8 mouse cellular contexts compared by ENCODE assay signal in genomic region chr11:94990102-94990748, GRCm38 (mm10). TPM values are rescaled to one million over a fixed set of nuclear protein-coding genes. Genes with fewer than 3 reads are reported as not detected.
DNase-seq lines count a peak whose midpoint lies in the region; ATAC-seq and TF ChIP-seq lines count a peak whose summit lies in the region.

No protein-coding gene starts in this region.

- no peaks in the 10 kb centered on the region for H3K9me3 ChIP-seq in hindbrain, embryonic 12.5 days (replicated peaks)
- H3K9me3 ChIP-seq in midbrain, embryonic 12.5 days = no peaks in the 10 kb centered on the region

- WGBS in kidney, adult 2 months = 40% methylated on average over 6 of the region's 6 CpGs
- 47% methylated on average over 6 of the region's 6 CpGs for WGBS in hindbrain, embryonic 12.5 days
- WGBS in midbrain, embryonic 12.5 days = 49% methylated on average over 6 of the region's 6 CpGs

- TF ChIP-seq CTCF in kidney, adult 2 months (conservative IDR thresholded peaks at IDR 0.05; ENCODE audit: insufficient read depth, insufficient read length, low read depth, low read length) = no peak

- H3K27me3 ChIP-seq in kidney, adult 2 months (replicated peaks; ENCODE audit: control insufficient read depth, insufficient read depth, low read length) = no peaks in the 10 kb centered on the region
- H3K27me3 ChIP-seq in hindbrain, embryonic 12.5 days = no peaks in the 10 kb centered on the region
- H3K27me3 ChIP-seq in midbrain, embryonic 12.5 days = no peaks in the 10 kb centered on the region

- DNase-seq in kidney, adult 2 months = no peak
- no peak for DNase-seq in kidney, postnatal 14 days
- no peak for DNase-seq in left cerebral cortex, adult 9 months (ENCODE audit: low spot score in 2 of 2)
- no peak for DNase-seq in thymus, adult 18-20 months
- no peak for DNase-seq in spleen, adult 18-20 months

- peak overlapping the region; percentile 53 for H3K9ac ChIP-seq in hindbrain, embryonic 12.5 days
- H3K9ac ChIP-seq in midbrain, embryonic 12.5 days (replicated peaks) = peak overlapping the region; percentile 92

- H3K27ac ChIP-seq in kidney, adult 2 months (ENCODE audit: insufficient read depth, low read depth, low read length) = peak overlapping the region; percentile 95
- peak overlapping the region; percentile 95 for H3K27ac ChIP-seq in hindbrain, embryonic 12.5 days
- peak overlapping the region; percentile 91 for H3K27ac ChIP-seq in midbrain, embryonic 12.5 days (replicated peaks)

- peak overlapping the region; percentile 93 for H3K4me2 ChIP-seq in hindbrain, embryonic 12.5 days (replicated peaks)
- H3K4me2 ChIP-seq in midbrain, embryonic 12.5 days (replicated peaks) = peak overlapping the region; percentile 98

- H3K36me3 ChIP-seq in kidney, adult 2 months (ENCODE audit: control insufficient read depth, insufficient read depth, low read length) = no peaks in the 10 kb centered on the region
- H3K36me3 ChIP-seq in hindbrain, embryonic 12.5 days = no peaks in the 10 kb centered on the region
- no peaks in the 10 kb centered on the region for H3K36me3 ChIP-seq in midbrain, embryonic 12.5 days

- no peak for TF ChIP-seq POLR2A in kidney, adult 2 months (IDR thresholded peaks at IDR 0.05; ENCODE audit: low read depth, low read length)

- peak overlapping the region; percentile 91 for H3K4me3 ChIP-seq in kidney, adult 2 months (ENCODE audit: insufficient read depth, low read depth, low read length)
- peak overlapping the region; percentile 93 for H3K4me3 ChIP-seq in hindbrain, embryonic 12.5 days
- peak overlapping the region; percentile 73 for H3K4me3 ChIP-seq in midbrain, embryonic 12.5 days

- H3K4me1 ChIP-seq in kidney, adult 2 months (ENCODE audit: control insufficient read depth, insufficient read depth, low read length) = peaks cover 28% of the 10 kb centered on the region
- H3K4me1 ChIP-seq in hindbrain, embryonic 12.5 days = peaks cover 57% of the 10 kb centered on the region
- H3K4me1 ChIP-seq in midbrain, embryonic 12.5 days = peaks cover 72% of the 10 kb centered on the region

- peak; percentile 5 for ATAC-seq in activated CD4-positive, CD25-positive, alpha-beta regulatory T cell, adult 4 months
- no peak for ATAC-seq in hindbrain, embryonic 12.5 days (ENCODE audit: low FRiP score)
- ATAC-seq in midbrain, embryonic 12.5 days (ENCODE audit: low FRiP score, low read depth) = no peak

RNA-seq across cellular contexts. Expression of gene Ppp1r9b, which starts 0.6 kb away (rescaled TPM):
- 24.1 and 29.9 TPM in 2 replicates for polyA plus RNA-seq in kidney, adult 2 months (2012; rRNA removed)
- 10 to 100 TPM; 23.1 to 24.0 TPM for polyA plus RNA-seq in activated CD4-positive, CD25-positive, alpha-beta regulatory T cell, adult 4 months (2017; shearing (Covaris generic))
- polyA plus RNA-seq in hindbrain, embryonic 12.5 days (2016; fragmentation: Nextera tagmentation; extraction: Ambion mirVana) = 16.8 and 18.5 TPM in 2 replicates
- 15.7 and 17.7 TPM in 2 replicates for polyA plus RNA-seq in midbrain, embryonic 12.5 days (2016; fragmentation: Nextera tagmentation; extraction: Ambion mirVana)

RNA-seq across cellular contexts. Expression of gene Sgca, which starts 14.1 kb away (rescaled TPM):
- polyA plus RNA-seq in kidney, adult 2 months (2012; rRNA removed) = 5.0 and 23.9 TPM in 2 replicates
- under 1 TPM in 1 of 2 experiments, not detected in 1; 0.46 TPM for polyA plus RNA-seq in activated CD4-positive, CD25-positive, alpha-beta regulatory T cell, adult 4 months (2017; shearing (Covaris generic))
- polyA plus RNA-seq in hindbrain, embryonic 12.5 days (2016; fragmentation: Nextera tagmentation; extraction: Ambion mirVana) = 0.43 and 1.5 TPM in 2 replicates
- polyA plus RNA-seq in midbrain, embryonic 12.5 days (2016; fragmentation: Nextera tagmentation; extraction: Ambion mirVana) = not detected in 2 replicates

RNA-seq across cellular contexts. Expression of gene Samd14, which starts 19.5 kb away (rescaled TPM):
- polyA plus RNA-seq in kidney, adult 2 months (2012; rRNA removed) = 3.2 and 3.7 TPM in 2 replicates
- under 1 TPM in 1 of 2 experiments, not detected in 1; 0.32 TPM for polyA plus RNA-seq in activated CD4-positive, CD25-positive, alpha-beta regulatory T cell, adult 4 months (2017; shearing (Covaris generic))
- polyA plus RNA-seq in hindbrain, embryonic 12.5 days (2016; fragmentation: Nextera tagmentation; extraction: Ambion mirVana) = 94.6 and 106 TPM in 2 replicates
- polyA plus RNA-seq in midbrain, embryonic 12.5 days (2016; fragmentation: Nextera tagmentation; extraction: Ambion mirVana) = 93.5 and 100 TPM in 2 replicates

RNA-seq across cellular contexts. Expression of gene Hils1, which starts 22.8 kb away (rescaled TPM):
- 0.56 TPM in 1 of 2 replicates, not detected in the other for polyA plus RNA-seq in kidney, adult 2 months (2012; rRNA removed)
- polyA plus RNA-seq in activated CD4-positive, CD25-positive, alpha-beta regulatory T cell, adult 4 months (2017; shearing (Covaris generic)) = not detected
- polyA plus RNA-seq in hindbrain, embryonic 12.5 days (2016; fragmentation: Nextera tagmentation; extraction: Ambion mirVana) = not detected in 2 replicates
- polyA plus RNA-seq in midbrain, embryonic 12.5 days (2016; fragmentation: Nextera tagmentation; extraction: Ambion mirVana) = not detected in 2 replicates

RNA-seq across cellular contexts. Expression of gene Pdk2, which starts 50.9 kb away (rescaled TPM):
- polyA plus RNA-seq in kidney, adult 2 months (2012; rRNA removed) = 430 and 469 TPM in 2 replicates
- polyA plus RNA-seq in activated CD4-positive, CD25-positive, alpha-beta regulatory T cell, adult 4 months (2017; shearing (Covaris generic)) = 1 to 10 TPM; 2.9 to 5.6 TPM
- 22.5 and 25.6 TPM in 2 replicates for polyA plus RNA-seq in hindbrain, embryonic 12.5 days (2016; fragmentation: Nextera tagmentation; extraction: Ambion mirVana)
- 19.1 and 22.7 TPM in 2 replicates for polyA plus RNA-seq in midbrain, embryonic 12.5 days (2016; fragmentation: Nextera tagmentation; extraction: Ambion mirVana)

Comparison
In these comparisons a context has a peak if more than half of its experiments do, and no peak if none do; other contexts are left out.
1. RNA of gene Samd14, which starts 19.5 kb away (polyA plus RNA-seq): 94.6 to 106 TPM in hindbrain, embryonic 12.5 days and 93.5 to 100 TPM in midbrain, embryonic 12.5 days; 3.2 to 3.7 TPM in kidney, adult 2 months and 0.32 TPM in activated CD4-positive, CD25-positive, alpha-beta regulatory T cell, adult 4 months; every median in the first group is over 10 times any median in the second.
2. Peak in every context shown above with its lines, with median percentiles within 50 percentile points of each other: H3K27ac ChIP-seq and H3K4me3 ChIP-seq.